Mouse (Mus musculus): ENCODE measurements around the gene Ext2. TPM values are rescaled to one million over a fixed set of nuclear protein-coding genes. Genes with fewer than 3 reads are reported as not detected.

The Ext2 gene
- polyA plus RNA-seq, 1 experiment from 2014 or later: 111 TPM

- Histone ChIP-seq H3K9me3 (replicated peaks; ENCODE audit: low read length) (no peaks in the 10 kb centered on the region), H3K27me3 (ENCODE audit: insufficient read depth, low read length) (no peaks in the 10 kb centered on the region), H3K9ac (ENCODE audit: low read depth, low read length) (no peak overlapping the region), H3K4me1 (replicated peaks; ENCODE audit: insufficient read depth, low read length) (peaks cover 6% of the 10 kb centered on the region), H3K4me2 (ENCODE audit: low read length) (no peak overlapping the region), H3K4me3 (replicated peaks; ENCODE audit: low read depth, low read length) (no peak overlapping the region), H3K36me3 (ENCODE audit: insufficient read depth, low read length) (peaks cover 17% of the 10 kb centered on the region), H3K27ac (no peak overlapping the region)
- 51% methylated on average over 2 of the region's 2 CpGs for WGBS
- DNase-seq (ENCODE audit: low spot score) (no peak), ATAC-seq (replicated peaks; ENCODE audit: low FRiP score, low read depth) (no peak)
- no peak for TF ChIP-seq CTCF (IDR thresholded peaks at IDR 0.05; ENCODE audit: low read depth)
Measured at GRCm38 (mm10) chr2:93699346-93699745, 123.0 kb downstream of the Ext2 start.

- DNase-seq (ENCODE audit: low spot score): peak; percentile 13
- H3K4me1 ChIP-seq (replicated peaks; ENCODE audit: insufficient read depth, low read length): peaks cover 6% of the 10 kb centered on the region
- ATAC-seq (replicated peaks; ENCODE audit: low FRiP score, low read depth): no peak
- 49% methylated on average over 10 of the region's 10 CpGs for WGBS
- no peak overlapping the region for H3K4me3 ChIP-seq (replicated peaks; ENCODE audit: low read depth, low read length)
- H3K4me2 ChIP-seq (ENCODE audit: low read length): no peak overlapping the region
- no peak overlapping the region for H3K27ac ChIP-seq
- H3K27me3 ChIP-seq (ENCODE audit: insufficient read depth, low read length): no peaks in the 10 kb centered on the region
- H3K36me3 ChIP-seq (ENCODE audit: insufficient read depth, low read length): peaks cover 18% of the 10 kb centered on the region
- no peak overlapping the region for H3K9ac ChIP-seq (ENCODE audit: low read depth, low read length)
- no peaks in the 10 kb centered on the region for H3K9me3 ChIP-seq (replicated peaks; ENCODE audit: low read length)
- no peak for TF ChIP-seq CTCF (IDR thresholded peaks at IDR 0.05; ENCODE audit: low read depth)
Measured at GRCm38 (mm10) chr2:93696181-93696641, 126.2 kb downstream of the Ext2 start.

GRCm38 (mm10) chr2:93693101-93693500, 129.3 kb downstream of the Ext2 start:
- peaks cover 13% of the 10 kb centered on the region; the same call in 1 of the 2 replicates for H3K36me3 ChIP-seq (ENCODE audit: insufficient read depth, low read length)
- H3K4me1 ChIP-seq (replicated peaks; ENCODE audit: insufficient read depth, low read length): peaks cover 6% of the 10 kb centered on the region
- WGBS: 80% methylated on average over 4 of the region's 4 CpGs
- DNase-seq (ENCODE audit: low spot score) (no peak), ATAC-seq (replicated peaks; ENCODE audit: low FRiP score, low read depth) (no peak)
- H3K4me3 ChIP-seq (replicated peaks; ENCODE audit: low read depth, low read length): no peak overlapping the region
- no peaks in the 10 kb centered on the region for H3K27me3 ChIP-seq (ENCODE audit: insufficient read depth, low read length)
- H3K27ac ChIP-seq: no peak overlapping the region
- no peak overlapping the region for H3K4me2 ChIP-seq (ENCODE audit: low read length)
- no peak for TF ChIP-seq CTCF (IDR thresholded peaks at IDR 0.05; ENCODE audit: low read depth)
- no peaks in the 10 kb centered on the region for H3K9me3 ChIP-seq (replicated peaks; ENCODE audit: low read length)
- H3K9ac ChIP-seq (ENCODE audit: low read depth, low read length): no peak overlapping the region

GRCm38 (mm10) chr2:93690064-93690930, 132.1 kb downstream of the Ext2 start:
- no peaks in the 10 kb centered on the region for H3K4me1 ChIP-seq (replicated peaks; ENCODE audit: insufficient read depth, low read length)
- H3K4me3 ChIP-seq (replicated peaks; ENCODE audit: low read depth, low read length): no peak overlapping the region
- WGBS: 75% methylated on average over 9 of the region's 9 CpGs
- H3K36me3 ChIP-seq (ENCODE audit: insufficient read depth, low read length): 0 out of 2 replicates have a peak, but pooled peaks cover 9% of the 10 kb centered on the region
- H3K27me3 ChIP-seq (ENCODE audit: insufficient read depth, low read length): no peaks in the 10 kb centered on the region
- no peaks in the 10 kb centered on the region for H3K9me3 ChIP-seq (replicated peaks; ENCODE audit: low read length)
- H3K4me2 ChIP-seq (ENCODE audit: low read length): no peak overlapping the region
- DNase-seq (ENCODE audit: low spot score) (no peak), ATAC-seq (replicated peaks; ENCODE audit: low FRiP score, low read depth) (no peak)
- TF ChIP-seq CTCF (IDR thresholded peaks at IDR 0.05; ENCODE audit: low read depth): no peak
- no peak overlapping the region for H3K9ac ChIP-seq (ENCODE audit: low read depth, low read length)
- no peak overlapping the region for H3K27ac ChIP-seq

GRCm38 (mm10) chr2:93683674-93684073, 138.7 kb downstream of the Ext2 start:
- DNase-seq (ENCODE audit: low spot score) (peak; percentile 17), ATAC-seq (replicated peaks; ENCODE audit: low FRiP score, low read depth) (no peak)
- no peaks in the 10 kb centered on the region for H3K4me1 ChIP-seq (replicated peaks; ENCODE audit: insufficient read depth, low read length)
- no peak overlapping the region for H3K9ac ChIP-seq (ENCODE audit: low read depth, low read length)
- 60% methylated on average over 8 of the region's 8 CpGs for WGBS
- H3K27me3 ChIP-seq (ENCODE audit: insufficient read depth, low read length): 0 out of 2 replicates have a peak, but pooled peaks cover 5% of the 10 kb centered on the region
- no peaks in the 10 kb centered on the region for H3K36me3 ChIP-seq (ENCODE audit: insufficient read depth, low read length)
- no peaks in the 10 kb centered on the region for H3K9me3 ChIP-seq (replicated peaks; ENCODE audit: low read length)
- no peak for TF ChIP-seq CTCF (IDR thresholded peaks at IDR 0.05; ENCODE audit: low read depth)
- no peak overlapping the region for H3K27ac ChIP-seq
- H3K4me2 ChIP-seq (ENCODE audit: low read length): no peak overlapping the region
- H3K4me3 ChIP-seq (replicated peaks; ENCODE audit: low read depth, low read length): no peak overlapping the region

GRCm38 (mm10) chr2:93682601-93683202, 139.7 kb downstream of the Ext2 start:
- DNase-seq (ENCODE audit: low spot score): no peak
- ATAC-seq (replicated peaks; ENCODE audit: low FRiP score, low read depth): no peak
- Histone ChIP-seq H3K36me3 (ENCODE audit: insufficient read depth, low read length) (no peaks in the 10 kb centered on the region), H3K4me3 (replicated peaks; ENCODE audit: low read depth, low read length) (no peak overlapping the region), H3K4me1 (replicated peaks; ENCODE audit: insufficient read depth, low read length) (no peaks in the 10 kb centered on the region), H3K4me2 (ENCODE audit: low read length) (no peak overlapping the region), H3K9ac (ENCODE audit: low read depth, low read length) (no peak overlapping the region), H3K27ac (no peak overlapping the region), H3K9me3 (replicated peaks; ENCODE audit: low read length) (no peaks in the 10 kb centered on the region), H3K27me3 (ENCODE audit: insufficient read depth, low read length) (0 out of 2 replicates have a peak, but pooled peaks cover 5% of the 10 kb centered on the region)
- 85% methylated on average over 7 of the region's 7 CpGs for WGBS
- no peak for TF ChIP-seq CTCF (IDR thresholded peaks at IDR 0.05; ENCODE audit: low read depth)

Measured in kidney, postnatal 0 days (tissue).